Mouse (Mus musculus) heart, postnatal 0 days (tissue): ENCODE measurements at regions not wholly inside any gene's neighbourhood (a gene's known extent, or its start where the extent isn't known, plus 50 kb on each side); places are given as distances from the start of the nearest gene placed in this dataset.

Experiments used
- CTCF ChIP-seq: IDR thresholded peaks from 2 replicates; pipeline ENCODE4 v1.5.1; 2016; ENCODE audit warnings: antibody characterized with exemption, control low read depth, low read depth
- EP300 ChIP-seq: IDR thresholded peaks from 2 replicates; pipeline ENCODE4 v1.6.1; 2016; ENCODE audit warnings: antibody characterized with exemption, low read depth

- no peak for TF ChIP-seq CTCF
- TF ChIP-seq EP300: no peak
Measured at GRCm38 (mm10) chr8:34440771-34441170, 329.2 kb upstream of the Gm10131 start.
